1 mouse cellular context compared by ENCODE assay signal in genomic region chr11:3502459-3503072, GRCm38 (mm10).
TF ChIP-seq lines count a peak whose summit lies in the region.

No protein-coding gene starts in this region.

TF ChIP-seq in ES-E14, 5 proteins besides CTCF, POLR2A, EP300 and RAD21 (continued from another document):
- TF ChIP-seq CHD2 (IDR thresholded peaks at IDR 0.05; ENCODE audit: low read depth, low read length) (no peak), ZNF384 (IDR thresholded peaks at IDR 0.05; ENCODE audit: low read depth, low read length) (no peak), HCFC1 (IDR thresholded peaks at IDR 0.05; ENCODE audit: borderline replicate concordance, insufficient read depth, low read length) (no peak)
